8 mouse cellular contexts compared by ENCODE assay signal in the genomic region with DNA sequence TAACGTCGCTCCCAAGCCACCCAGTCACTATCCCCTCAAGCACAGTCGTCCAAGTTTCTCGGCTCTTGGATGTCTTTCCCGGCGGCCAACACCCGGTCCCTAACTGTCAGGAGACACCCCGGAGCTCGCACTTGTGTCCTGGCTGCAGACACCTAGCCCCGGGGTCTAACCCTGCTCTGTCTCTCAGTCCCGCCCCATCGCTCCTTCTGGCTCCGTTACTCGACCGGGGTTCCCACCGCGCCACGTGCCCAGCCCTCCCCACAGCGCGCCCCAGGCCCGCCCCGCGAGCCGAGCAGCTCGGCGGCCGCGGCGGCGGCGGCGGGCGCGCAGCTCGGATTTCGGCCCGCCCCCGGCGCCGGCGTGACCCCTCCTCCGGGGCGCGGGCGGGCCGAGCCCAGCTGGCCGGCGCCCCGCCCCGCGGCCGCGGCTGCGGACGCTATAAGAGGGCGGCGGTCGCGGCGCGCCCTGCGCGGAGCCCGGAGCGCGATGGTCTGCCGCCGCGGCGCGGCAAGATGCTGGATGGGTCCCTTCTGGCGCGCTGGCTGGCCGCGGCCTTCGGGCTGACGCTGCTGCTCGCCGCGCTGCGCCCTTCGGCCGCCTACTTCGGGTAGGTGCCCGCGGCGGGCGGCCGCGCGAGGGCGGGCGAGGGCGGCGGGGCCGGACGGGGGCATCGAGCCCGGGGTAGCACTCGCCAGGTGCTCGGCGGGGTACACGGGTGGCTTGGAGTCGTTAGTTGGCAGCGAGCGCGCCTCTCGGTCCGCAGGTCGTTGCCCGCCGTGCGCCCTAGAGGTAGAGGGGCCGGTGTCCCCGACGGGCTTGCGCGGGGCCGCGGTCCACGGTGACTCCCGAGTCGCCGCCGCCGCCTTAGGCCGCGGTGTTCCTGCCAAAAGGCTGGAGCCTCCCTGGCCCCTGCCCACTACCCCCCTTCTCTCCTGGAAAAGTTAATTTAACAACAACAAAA. TPM values are rescaled to one million over a fixed set of nuclear protein-coding genes. Genes with fewer than 3 reads are reported as not detected.
DNase-seq lines count a peak whose midpoint lies in the region; ATAC-seq and TF ChIP-seq lines count a peak whose summit lies in the region.

A gene (plus strand): TSS at position 468 of the 961 bp plus-strand sequence.

- H3K79me2 ChIP-seq in heart, adult 2 months (replicated peaks; ENCODE audit: control insufficient read depth, insufficient read depth, low read length): no peaks in the 10 kb centered on the region

- H3K27ac ChIP-seq in heart, adult 2 months: peak within 1 kb of the TSS; percentile 68
- no peak within 1 kb of the TSS for H3K27ac ChIP-seq in liver, embryonic 16.5 days (ENCODE audit: low read length)
- H3K27ac ChIP-seq in olfactory bulb, adult 2 months (ENCODE audit: insufficient read depth, low read depth, low read length): no peak within 1 kb of the TSS

- H3K4me1 ChIP-seq in heart, adult 2 months (ENCODE audit: control insufficient read depth, insufficient read depth, low read length): peaks cover 2% of the 10 kb centered on the region; the same call in 1 of the 2 replicates
- H3K4me1 ChIP-seq in liver, embryonic 16.5 days (ENCODE audit: control insufficient read depth, low read depth, low read length): no peaks in the 10 kb centered on the region; the same call in none of the 2 replicates
- H3K4me1 ChIP-seq in olfactory bulb, adult 2 months (ENCODE audit: control insufficient read depth, insufficient read depth, low read length): peaks cover 39% of the 10 kb centered on the region

- DNase-seq in left cerebral cortex, adult 18-20 months (ENCODE audit: low spot score in 2 of 2): no peak
- DNase-seq in left cerebral cortex, adult 11 months (ENCODE audit: low spot score): no peak
- DNase-seq in embryo, embryonic 10.5 days (ENCODE audit: low spot score): peak; percentile 82
- peak; percentile 85 to 87 for DNase-seq in heart, adult 2 months
- DNase-seq in kidney, adult 18-20 months: peak; percentile 76
- no peak for DNase-seq in thymus, postnatal 25 days

- peak; percentile 50; the same call in 1 of the 2 replicates for TF ChIP-seq POLR2A in heart, adult 2 months (IDR thresholded peaks at IDR 0.05; ENCODE audit: insufficient read depth, low read depth, low read length)
- TF ChIP-seq POLR2A in olfactory bulb, adult 2 months (IDR thresholded peaks at IDR 0.05; ENCODE audit: insufficient read depth, low read depth, low read length): no peak

- H3K9ac ChIP-seq in heart, adult 2 months (ENCODE audit: low read depth, low read length): peak within 1 kb of the TSS; percentile 89
- H3K9ac ChIP-seq in liver, embryonic 16.5 days (ENCODE audit: low read depth, low read length): no peak within 1 kb of the TSS

- 5% methylated on average over 103 of the region's 128 CpGs for WGBS in heart, adult 2 months
- under 1% methylated on average over 106 of the region's 128 CpGs for WGBS in liver, embryonic 16.5 days (ENCODE audit: insufficient replicate concordance)
- 5% methylated on average over 128 of the region's 128 CpGs for WGBS in olfactory bulb, adult 2 months

- peak; percentile 76 for ATAC-seq in liver, embryonic 16.5 days (ENCODE audit: low read depth)

- peak within 1 kb of the TSS; percentile 63 for H3K4me3 ChIP-seq in heart, adult 2 months
- H3K4me3 ChIP-seq in liver, embryonic 16.5 days (ENCODE audit: low read depth, low read length): peak within 1 kb of the TSS; percentile 55
- peak within 1 kb of the TSS; percentile 53 for H3K4me3 ChIP-seq in olfactory bulb, adult 2 months (ENCODE audit: insufficient read depth, low read depth, low read length)

- TF ChIP-seq EP300 in heart, adult 2 months (IDR thresholded peaks at IDR 0.05; ENCODE audit: insufficient read depth, low read depth, low read length): no peak

- 0 out of 2 replicates have a peak, but pooled peaks have one; percentile 16 for TF ChIP-seq CTCF in heart, adult 2 months (IDR thresholded peaks at IDR 0.05)
- no peak for TF ChIP-seq CTCF in olfactory bulb, adult 2 months (IDR thresholded peaks at IDR 0.05; ENCODE audit: insufficient read depth, low read depth, low read length)

- peak within 1 kb of the TSS; percentile 76 for H3K4me2 ChIP-seq in liver, embryonic 16.5 days (ENCODE audit: low read depth, low read length)

- H3K27me3 ChIP-seq in heart, adult 2 months (ENCODE audit: control insufficient read depth, insufficient read depth, low read length): no peaks in the 10 kb centered on the region
- peaks cover 75% of the 10 kb centered on the region for H3K27me3 ChIP-seq in liver, embryonic 16.5 days (ENCODE audit: control insufficient read depth, insufficient read depth, low read depth, low read length)

- intact Hi-C loops in heart, adult 2 months (cut with DNase I): loop anchor here (5.0 kb wide), 2 partner anchors 61 to 261 kb away; no protein-coding TSS in a partner anchor

- no peaks in the 10 kb centered on the region for H3K9me3 ChIP-seq in liver, embryonic 16.5 days (replicated peaks; ENCODE audit: control insufficient read depth, low read length)

- no peaks in the 10 kb centered on the region for H3K36me3 ChIP-seq in heart, adult 2 months (ENCODE audit: control insufficient read depth, insufficient read depth, low read length)
- no peaks in the 10 kb centered on the region for H3K36me3 ChIP-seq in liver, embryonic 16.5 days (ENCODE audit: control insufficient read depth, insufficient read depth)

RNA-seq across cellular contexts. Expression of the gene that starts here (rescaled TPM):
- total RNA-seq in left cerebral cortex, adult 18-20 months (2021): 10 to 100 TPM; 11.9 to 17.2 TPM
- 1 to 10 TPM; 4.3 to 4.6 TPM for total RNA-seq in heart, adult 2 months (2021)
- polyA plus RNA-seq in heart, adult 2 months (2012; rRNA removed): 4.6 and 7.2 TPM in 2 replicates
- 0.22 and 0.32 TPM in 2 replicates for polyA plus RNA-seq in liver, embryonic 16.5 days (2015; fragmentation: Nextera tagmentation; extraction: Ambion mirVana)
- polyA plus RNA-seq in olfactory bulb, adult 2 months (2012; ENCODE audit: insufficient read depth, insufficient read length, low replicate concordance, missing spikeins): not detected in 2 replicates

Comparison
In these comparisons a context has a peak if more than half of its experiments do, and no peak if none do; other contexts are left out.
1. Peak in ATAC-seq, H3K4me3 ChIP-seq and H3K4me2 ChIP-seq in liver, embryonic 16.5 days; RNA of the gene not detected or under 1 TPM.
2. DNase-seq: peak in embryo, embryonic 10.5 days (single experiment), heart, adult 2 months (2 of 2) and kidney, adult 18-20 months (single experiment); none in left cerebral cortex, adult 18-20 months (0 of 2), left cerebral cortex, adult 11 months (single experiment) and thymus, postnatal 25 days (single experiment).
3. Peak in every context shown above with its lines, with median percentiles within 50 percentile points of each other: H3K4me3 ChIP-seq.